ENCODE assay signal across 1 mouse cellular context in genomic region chr14:101714414-101714813, GRCm38 (mm10).
TF ChIP-seq lines count a peak whose summit lies in the region.

No protein-coding gene starts in this region.

TF ChIP-seq in CH12.LX, 34 proteins besides CTCF, POLR2A, EP300 and RAD21 (continued from another document):
- TF ChIP-seq JUND (conservative IDR thresholded peaks at IDR 0.05; ENCODE audit: low read depth, low read length): no peak
- no peak for TF ChIP-seq ZMIZ1 (IDR thresholded peaks at IDR 0.05; ENCODE audit: low read depth, low read length)
- TF ChIP-seq MAX (IDR thresholded peaks at IDR 0.05; ENCODE audit: low read length): no peak
- TF ChIP-seq RCOR1 (conservative IDR thresholded peaks at IDR 0.05; ENCODE audit: low read depth, low read length): no peak
- TF ChIP-seq MXI1 (IDR thresholded peaks at IDR 0.05; ENCODE audit: low read depth, low read length): no peak
